Mouse (Mus musculus) heart, postnatal 25 days (tissue): ENCODE measurements around the gene Kdm5b. TPM values are rescaled to one million over a fixed set of nuclear protein-coding genes. Genes with fewer than 3 reads are reported as not detected.

ENCODE experiments used
- DNase-seq: peaks from one replicate; pipeline ENCODE4 v3.0.0; 2022; ENCODE audit warnings: low spot score
- intact Hi-C: fragments of 180-260 bp; cut with DNase I; formaldehyde crosslinking; loops from one replicate; pipeline ENCODE4 v1.15.1; 2025
- total RNA-seq, 2 experiments: library from RNA; stranded (reverse); gene quantifications; 2 replicates each; pipeline ENCODE4 v1.2.3; 2021

Kdm5b gene
- total RNA-seq, 2 experiments from 2014 or later, result 17.0 to 20.6 TPM

- no peak for DNase-seq
- intact Hi-C loops, result no loop called here
Measured at GRCm38 (mm10) chr1:134573932-134574315, 14.0 kb downstream of the Kdm5b start.

DNA sequence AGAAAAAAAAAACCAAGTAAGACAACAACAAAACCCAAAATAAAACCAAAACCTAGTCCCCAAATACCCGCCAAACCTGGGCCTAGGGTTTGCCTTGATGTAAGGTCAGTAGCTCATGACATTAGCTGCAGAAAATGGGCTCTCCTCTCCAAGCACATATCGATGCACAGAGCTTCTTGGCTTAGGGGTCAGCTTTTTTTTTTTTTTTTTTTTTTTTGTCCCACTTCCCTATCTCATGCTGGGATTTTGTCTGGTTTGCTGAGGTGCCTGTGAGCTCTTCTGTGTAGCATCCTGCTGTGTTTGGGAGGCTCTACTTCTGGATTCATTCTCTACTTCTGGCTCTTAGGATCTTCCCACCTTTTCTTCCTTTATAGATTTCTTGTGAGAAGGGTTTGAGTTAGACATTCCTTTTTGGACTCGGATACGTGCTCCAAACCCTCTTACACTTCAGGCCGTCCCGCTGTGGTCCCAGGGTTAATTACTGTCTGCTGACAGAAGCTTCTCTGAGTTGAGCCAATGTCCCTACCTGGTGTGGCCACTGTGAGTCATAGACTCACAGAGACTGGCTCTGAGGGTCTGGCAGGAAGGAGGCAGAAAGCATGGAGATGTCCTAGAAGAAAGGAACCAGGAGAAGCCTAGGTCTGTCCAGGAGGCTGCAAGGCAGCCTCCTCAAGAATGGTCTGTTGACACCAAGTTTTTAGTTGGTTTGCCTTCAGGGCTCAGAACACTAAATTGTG is 17.6 kb downstream of the Kdm5b start:
- intact Hi-C loops, result no loop called here
- no peak for DNase-seq

DNA sequence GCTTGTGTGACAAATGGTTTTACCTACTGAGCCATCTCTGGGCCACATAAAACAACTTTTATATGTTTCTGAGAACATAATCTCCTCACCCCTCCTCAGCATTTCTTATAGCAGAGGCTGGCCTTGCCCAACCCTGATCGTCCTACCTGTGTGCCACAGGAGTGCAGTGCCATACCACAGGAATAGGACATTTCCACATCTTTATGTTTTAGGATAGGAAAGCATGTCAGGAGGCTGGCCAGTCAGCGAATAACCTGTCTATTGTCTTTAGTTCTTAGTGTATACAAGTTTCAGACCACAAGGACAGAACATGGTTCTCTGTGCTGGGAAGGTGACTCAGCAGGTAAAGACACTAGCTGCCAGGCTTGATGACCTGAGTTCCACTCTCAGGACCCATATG is 20.8 kb downstream of the Kdm5b start:
- DNase-seq, result no peak
- intact Hi-C loops, result no loop called here

DNA sequence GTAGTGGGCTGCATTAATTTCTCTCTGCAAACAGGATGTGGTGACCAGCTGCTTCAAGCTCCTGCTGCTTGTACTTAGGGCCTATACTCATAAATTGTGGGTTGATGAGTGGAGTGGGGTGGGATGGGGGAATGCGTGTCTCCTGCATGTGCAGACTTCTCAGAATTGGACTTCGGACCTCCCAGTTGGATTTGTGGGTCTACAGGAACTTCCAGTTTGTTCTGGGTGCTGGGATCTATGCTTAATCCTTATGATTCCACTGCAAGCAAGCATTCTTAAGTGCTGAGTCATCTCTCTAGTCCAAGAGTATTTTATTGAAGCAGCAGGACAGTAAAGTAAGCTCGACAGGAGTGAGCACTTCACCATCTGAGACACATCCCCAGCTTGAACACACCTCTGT is 23.6 kb downstream of the Kdm5b start:
- DNase-seq, result no peak
- intact Hi-C loops, result no loop called here

DNA sequence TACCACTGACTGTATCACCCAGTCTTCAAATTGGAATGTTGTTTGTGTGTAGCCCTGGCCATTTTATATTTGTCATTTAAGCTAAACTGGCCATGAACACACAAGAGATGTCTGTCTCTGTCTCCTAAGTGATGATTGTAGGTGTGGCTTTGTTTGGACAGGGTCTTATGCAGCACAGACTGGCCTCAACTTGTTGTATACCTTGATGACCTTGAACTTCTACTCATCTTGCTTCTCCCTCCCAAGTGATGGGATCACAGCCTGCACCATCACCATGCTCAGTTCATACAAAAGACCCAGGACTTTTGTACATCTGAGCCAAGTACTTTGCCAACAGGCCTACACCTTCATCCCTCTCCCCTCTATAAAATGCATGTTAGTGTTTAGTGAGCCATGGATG is 29.7 kb downstream of the Kdm5b start:
- intact Hi-C loops, result loop anchor here (5.0 kb wide), 1 partner anchor 67 kb away; no protein-coding TSS in a partner anchor
- no peak for DNase-seq

DNA sequence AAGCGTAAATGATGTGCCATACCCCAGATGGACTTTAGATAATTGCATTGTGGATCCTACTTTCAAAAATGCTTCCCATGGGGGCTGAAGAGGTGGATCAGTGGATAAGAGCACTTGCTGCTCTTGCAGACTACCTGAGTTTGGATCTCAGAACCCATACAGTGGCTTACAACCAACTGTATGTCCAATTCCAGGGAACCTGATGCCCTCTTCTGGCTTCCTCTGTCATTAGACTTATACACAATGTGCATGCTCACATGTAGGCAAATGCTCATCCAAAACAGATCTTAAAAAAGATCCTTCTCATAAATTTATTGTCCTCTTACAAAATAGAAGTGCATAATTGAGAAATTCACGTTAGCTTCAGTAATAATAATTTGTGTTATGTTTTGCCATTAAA is 31.8 kb downstream of the Kdm5b start:
- DNase-seq, result no peak
- intact Hi-C loops, result loop anchor here (5.0 kb wide), 1 partner anchor 69 kb away; no protein-coding TSS in a partner anchor

- no peak for DNase-seq
- intact Hi-C loops, result no loop called here
Measured at GRCm38 (mm10) chr1:134597339-134598054, 37.5 kb downstream of the Kdm5b start.

- no peak for DNase-seq
- intact Hi-C loops, result loop anchor here (2.0 kb wide), 1 partner anchor 87 kb away; no protein-coding TSS in a partner anchor
Measured at GRCm38 (mm10) chr1:134604086-134604485, 44.1 kb downstream of the Kdm5b start.

DNA sequence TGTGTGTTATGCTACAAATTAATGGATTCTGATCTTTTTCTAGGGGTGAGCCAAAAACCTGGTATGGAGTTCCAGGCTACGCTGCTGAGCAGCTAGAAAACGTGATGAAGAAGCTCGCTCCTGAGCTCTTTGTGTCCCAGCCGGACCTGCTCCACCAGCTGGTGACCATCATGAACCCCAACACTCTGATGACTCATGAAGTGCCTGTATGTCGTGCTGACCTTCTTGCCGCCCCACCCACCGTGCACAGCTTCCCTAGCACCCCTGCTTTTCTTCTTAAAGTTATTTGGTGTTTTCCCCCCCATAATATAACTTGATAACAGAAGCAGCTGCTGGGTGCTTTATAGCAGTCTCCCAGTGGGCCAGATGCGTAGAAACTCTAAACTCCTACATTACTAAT is 45.7 kb downstream of the Kdm5b start:
- intact Hi-C loops, result loop anchor here (2.0 to 5.0 kb wide), 2 partner anchors 89 to 233 kb away; no protein-coding TSS in a partner anchor
- no peak for DNase-seq

DNA sequence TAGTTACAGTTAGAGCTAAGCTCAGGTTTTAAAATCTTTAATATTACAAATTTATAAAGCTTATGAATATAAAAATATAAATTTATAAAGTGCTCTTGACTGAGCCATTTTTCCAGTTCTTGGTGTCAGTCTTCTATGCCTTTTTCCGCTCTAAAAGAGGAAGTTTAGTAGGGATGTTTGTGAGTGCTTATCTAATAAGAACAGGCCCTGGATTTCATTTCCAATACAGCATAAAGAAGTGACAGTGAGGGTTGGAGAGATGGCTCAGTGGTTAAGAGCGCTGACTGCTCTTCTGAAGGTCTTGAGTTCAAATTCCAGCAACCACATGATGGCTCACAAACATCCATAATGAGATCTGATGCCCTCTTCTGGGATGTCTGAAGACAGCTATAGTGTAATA is 46.4 kb downstream of the Kdm5b start:
- intact Hi-C loops, result loop anchor here (5.0 kb wide), 1 partner anchor 234 kb away; no protein-coding TSS in a partner anchor
- no peak for DNase-seq

- no peak for DNase-seq
- intact Hi-C loops, result loop anchor here (5.0 kb wide), 1 partner anchor 235 kb away; no protein-coding TSS in a partner anchor
Measured at GRCm38 (mm10) chr1:134607279-134607678, 47.3 kb downstream of the Kdm5b start.

- DNase-seq, result no peak
- intact Hi-C loops, result loop anchor here (5.0 kb wide), 1 partner anchor 237 kb away; no protein-coding TSS in a partner anchor
Measured at GRCm38 (mm10) chr1:134609172-134609571, 49.2 kb downstream of the Kdm5b start.

DNA sequence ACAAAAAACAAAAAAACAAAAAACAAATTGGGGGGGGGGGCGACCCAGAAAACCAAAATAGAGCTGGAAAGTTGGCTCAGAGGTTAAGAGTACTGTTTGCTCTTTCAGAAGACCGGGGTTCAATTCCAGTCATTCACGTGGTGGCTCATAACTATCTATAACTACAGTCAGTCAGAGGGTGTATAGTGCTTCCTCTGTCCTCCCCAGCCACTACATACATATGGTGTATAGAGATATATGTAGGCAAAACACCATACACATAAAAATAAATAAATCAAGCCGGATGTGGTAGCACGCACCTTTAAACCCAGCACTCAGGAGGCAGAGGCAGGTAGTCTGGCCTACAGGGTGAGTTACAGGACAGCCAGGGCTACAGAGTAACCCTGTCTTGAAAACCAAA is 54.6 kb downstream of the Kdm5b start:
- DNase-seq, result no peak

GRCm38 (mm10) chr1:134614988-134615387 is 55.0 kb downstream of the Kdm5b start:
- intact Hi-C loops, result no loop called here
- DNase-seq, result no peak

More for the DNA sequence above, 54.6 kb downstream of the Kdm5b start:
- intact Hi-C loops, result no loop called here

- no peak for DNase-seq
- intact Hi-C loops, result no loop called here
Measured at GRCm38 (mm10) chr1:134617656-134618055, 57.7 kb downstream of the Kdm5b start.

GRCm38 (mm10) chr1:134625325-134625724 is 65.4 kb downstream of the Kdm5b start:
- DNase-seq, result no peak
- intact Hi-C loops, result no loop called here

DNA sequence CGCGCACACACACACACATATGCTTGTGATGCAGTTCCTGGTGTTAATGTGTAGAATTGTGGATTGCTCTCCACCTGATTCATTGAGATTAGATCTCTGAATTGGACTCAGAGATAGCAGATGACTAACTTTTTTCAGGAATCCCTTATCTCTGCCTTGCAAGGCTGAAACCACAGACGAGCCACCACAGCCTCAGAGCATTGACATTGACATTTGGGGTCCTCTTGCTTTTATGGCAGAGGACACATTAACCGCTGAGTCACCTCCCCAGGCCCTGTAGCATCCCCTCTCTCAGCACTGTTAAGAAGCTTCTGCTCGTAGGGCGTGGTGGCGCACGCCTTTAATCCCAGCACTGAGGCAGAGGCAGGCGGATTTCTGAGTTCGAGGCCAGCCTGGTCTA is 69.5 kb downstream of the Kdm5b start:
- DNase-seq, result no peak
- intact Hi-C loops, result no loop called here

DNA sequence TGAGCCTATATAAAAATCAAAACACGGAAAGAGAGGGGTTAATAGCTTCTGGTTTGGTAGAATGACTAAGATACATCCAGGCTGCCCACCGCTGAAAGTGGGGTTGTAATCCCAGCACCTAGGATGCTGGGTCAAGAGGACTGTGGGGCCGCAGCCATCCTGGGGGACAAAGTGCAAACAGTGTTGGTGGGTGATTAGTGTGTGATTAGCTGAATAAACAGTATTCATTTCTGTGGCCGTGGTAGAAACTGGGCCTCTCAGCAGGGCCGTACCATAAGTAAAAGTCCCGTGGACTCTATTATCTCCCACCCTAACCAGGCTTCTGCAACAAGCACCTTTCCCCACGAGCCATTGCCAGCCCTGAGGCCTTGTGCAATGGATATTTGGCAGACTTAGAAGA is 74.3 kb downstream of the Kdm5b start:
- no peak for DNase-seq
- intact Hi-C loops, result loop anchor here (10.0 kb wide), 1 partner anchor 321 kb away; the partner anchor contains the start of gene Ppp1r12b

DNA sequence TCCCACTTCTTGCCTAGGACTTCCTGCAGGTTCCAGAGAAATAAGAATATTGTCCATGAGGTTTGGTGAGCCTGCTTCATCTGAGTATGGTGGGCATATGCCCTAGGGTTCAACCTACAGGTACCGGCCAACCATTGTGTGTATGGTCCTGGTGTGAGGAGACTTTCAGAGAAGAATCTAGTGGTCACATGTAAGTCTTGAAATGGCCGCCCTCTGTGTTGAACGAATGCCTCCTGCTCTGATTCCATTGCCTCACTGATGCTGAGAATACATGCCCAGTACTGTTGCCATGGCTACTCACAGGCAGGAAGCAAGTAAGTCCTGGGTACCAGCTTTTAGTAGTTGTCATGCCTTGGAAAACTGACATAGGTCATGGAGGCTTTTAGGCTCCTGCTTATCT is 76.3 kb downstream of the Kdm5b start:
- intact Hi-C loops, result loop anchor here (5.0 to 10.0 kb wide), 3 partner anchors 201 to 319 kb away; partner anchors contain the start of gene Ppp1r12b
- DNase-seq, result no peak

GRCm38 (mm10) chr1:134636684-134637083 is 76.7 kb downstream of the Kdm5b start:
- intact Hi-C loops, result loop anchor here (5.0 to 10.0 kb wide), 3 partner anchors 201 to 318 kb away; partner anchors contain the start of gene Ppp1r12b
- no peak for DNase-seq

DNA sequence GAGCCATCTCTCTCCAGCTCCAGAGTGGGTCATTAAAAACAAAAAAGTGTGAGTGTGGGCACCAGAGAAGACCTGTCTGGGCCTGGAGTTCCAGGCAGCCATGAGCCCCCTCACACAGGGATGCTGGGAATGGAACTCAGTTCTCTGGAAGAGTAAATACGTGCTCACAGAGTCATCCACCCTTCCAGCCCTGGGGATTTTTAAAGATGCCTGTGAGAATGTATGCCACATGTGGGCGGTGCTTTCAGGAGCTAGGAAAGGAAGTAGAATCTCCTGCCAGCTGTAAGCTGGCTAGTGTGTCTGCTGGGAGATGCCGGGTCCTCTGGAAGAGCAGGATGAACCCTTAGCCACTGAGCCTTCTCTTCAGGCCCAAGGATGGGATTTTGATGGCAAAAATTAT is 78.1 kb downstream of the Kdm5b start:
- intact Hi-C loops, result loop anchor here (5.0 to 10.0 kb wide), 3 partner anchors 199 to 317 kb away; partner anchors contain the start of gene Ppp1r12b
- no peak for DNase-seq
